Mouse (Mus musculus): ENCODE results near the gene Colgalt1.

DNA sequence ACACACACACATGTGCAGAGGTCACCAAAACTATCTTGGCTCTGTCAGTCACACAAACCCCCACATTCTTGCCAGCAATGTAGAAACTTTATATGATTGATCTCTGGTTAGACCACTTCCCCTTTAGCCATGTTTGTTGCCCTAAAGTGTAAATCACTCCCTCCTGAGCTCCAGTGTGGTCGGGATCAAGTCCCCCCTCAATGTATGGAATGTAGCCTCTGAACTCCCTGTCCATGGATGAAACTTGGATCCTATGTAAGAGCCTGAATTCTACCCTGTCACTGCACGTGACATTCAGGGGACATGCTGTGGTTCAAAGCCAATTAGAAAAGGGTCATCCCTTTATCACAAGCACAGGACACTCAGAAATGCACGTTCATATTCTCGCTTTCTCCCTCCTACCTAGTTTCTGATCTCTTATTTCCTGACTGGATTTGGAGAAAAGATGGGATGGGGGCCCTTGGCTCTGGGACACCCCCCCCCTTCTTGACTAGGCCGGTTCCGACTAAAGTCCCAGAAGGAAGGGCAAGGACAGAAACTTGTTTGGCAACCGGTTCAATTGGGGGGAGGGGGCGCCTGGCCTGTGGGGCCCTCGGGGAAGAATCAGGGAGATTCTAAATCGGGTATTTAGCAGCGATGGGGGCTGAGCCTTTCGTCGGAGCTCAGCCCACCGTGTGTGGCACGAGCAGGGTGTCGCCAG, 17.7 kb downstream of the Colgalt1 start:
- TF ChIP-seq EP300 (IDR thresholded peaks at IDR 0.05; ENCODE audit: low read depth) (no peak), CTCF (IDR thresholded peaks at IDR 0.05; ENCODE audit: low read depth) (no peak)
